Mouse (Mus musculus) liver, embryonic 14.5 days (tissue): ENCODE results near the gene Tnfrsf9.

Experiments used
- CTCF ChIP-seq: IDR thresholded peaks from 2 replicates; pipeline ENCODE4 v1.5.1; 2016; ENCODE audit warnings: antibody characterized with exemption, low read depth, control low read depth
- EP300 ChIP-seq: IDR thresholded peaks from 2 replicates; pipeline ENCODE4 v1.6.1; 2016; ENCODE audit warnings: antibody characterized with exemption, low read depth

- TF ChIP-seq CTCF (no peak), EP300 (no peak)
Observed at GRCm38 (mm10) chr4:150870963-150871391, 43.4 kb upstream of the Tnfrsf9 start.
